ENCODE assay signal across 27 mouse cellular contexts in the genomic region with DNA sequence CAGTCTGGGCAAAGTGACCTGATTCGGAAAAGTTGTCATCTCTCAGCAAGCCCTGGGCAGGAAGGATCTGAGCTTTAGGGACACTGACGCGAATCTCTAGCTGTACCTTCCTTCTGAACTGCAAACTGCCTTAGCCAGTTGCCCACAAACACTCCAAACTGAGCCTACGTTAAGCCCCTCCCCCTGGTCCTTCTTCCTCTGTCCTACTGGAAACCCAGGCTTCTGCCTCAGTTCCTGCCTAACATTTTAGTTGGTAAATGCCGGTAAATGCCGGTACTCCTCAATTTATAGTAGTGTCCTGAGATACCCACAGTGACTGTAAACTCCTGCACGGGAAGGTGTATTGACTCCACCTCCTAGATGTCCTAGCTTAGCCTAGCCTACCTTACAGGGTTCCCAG. TPM values are rescaled to one million over a fixed set of nuclear protein-coding genes. Genes with fewer than 3 reads are reported as not detected.
"Had no signal": no experiment of that assay in that cellular context is flagged by ENCODE, and none has a peak within 500 bp of the region (broad histone marks: within the 10 kb centered on the region; RNA-seq: fewer than 3 reads in every experiment).

No protein-coding gene starts in this region.

- H3K4me1 ChIP-seq: limb, embryonic 10.5 days; limb, embryonic 13.5 days; liver, embryonic 12.5 days; liver, embryonic 15.5 days; lung, embryonic 15.5 days had no signal

- H3K4me3 ChIP-seq: layer of hippocampus, adult 2 months; limb, embryonic 10.5 days; limb, embryonic 13.5 days; liver, embryonic 12.5 days; liver, embryonic 15.5 days; lung, embryonic 15.5 days had no signal

- H3K36me3 ChIP-seq: limb, embryonic 10.5 days; limb, embryonic 13.5 days; liver, embryonic 12.5 days; liver, embryonic 15.5 days; lung, embryonic 15.5 days had no signal

- DNase-seq: kidney, postnatal 25 days; layer of hippocampus, adult 9-11 months; liver; lung, adult 18-20 months; lung, postnatal 10 days; lung, postnatal 4 days; midbrain, embryonic 14.5 days; thymus, adult 18-20 months; thymus, postnatal 36 days had no signal

- H3K27ac ChIP-seq: kidney, postnatal 0 days; layer of hippocampus, adult 2 months; limb, embryonic 10.5 days; limb, embryonic 13.5 days; liver, embryonic 12.5 days; liver, embryonic 15.5 days; lung, embryonic 15.5 days had no signal

RNA-seq across cellular contexts. Expression of a gene that starts 13.9 kb away (rescaled TPM):
- total RNA-seq: megakaryocyte-erythroid progenitor cell, adult 5-6 weeks had no signal

RNA-seq across cellular contexts. Expression of a gene that starts 15.3 kb away (rescaled TPM):
- total RNA-seq: megakaryocyte progenitor cell, adult 5-6 weeks; megakaryocyte-erythroid progenitor cell, adult 5-6 weeks had no signal
- polyA plus RNA-seq: limb, embryonic 10.5 days had no signal

RNA-seq across cellular contexts. Expression of a gene that starts 19.6 kb away (rescaled TPM):
- total RNA-seq: megakaryocyte progenitor cell, adult 5-6 weeks; megakaryocyte-erythroid progenitor cell, adult 5-6 weeks had no signal
- polyA plus RNA-seq: kidney, embryonic 14.5 days; kidney, postnatal 0 days; large intestine, adult 2 months; limb, embryonic 10.5 days; limb, embryonic 13.5 days; lung, embryonic 15.5 days; midbrain, embryonic 11.5 days; midbrain, embryonic 14.5 days; midbrain, postnatal 0 days; neural tube, embryonic 11.5 days; neural tube, embryonic 14.5 days; small intestine, adult 2 months; spleen, adult 2 months; urinary bladder, adult 2 months had no signal
